Mouse (Mus musculus) CD8-positive naive resting alpha-beta T cell, adult 2 months (primary cell): Measurements from ENCODE around the gene Mme.

ENCODE experiments used
- DNase-seq, 2 experiments: peaks; one replicate each; pipeline ENCODE4 v3.0.0; 2022; ENCODE audit warnings: low read depth in 2 of 2, low spot score in 2 of 2

Gene Mme

DNA sequence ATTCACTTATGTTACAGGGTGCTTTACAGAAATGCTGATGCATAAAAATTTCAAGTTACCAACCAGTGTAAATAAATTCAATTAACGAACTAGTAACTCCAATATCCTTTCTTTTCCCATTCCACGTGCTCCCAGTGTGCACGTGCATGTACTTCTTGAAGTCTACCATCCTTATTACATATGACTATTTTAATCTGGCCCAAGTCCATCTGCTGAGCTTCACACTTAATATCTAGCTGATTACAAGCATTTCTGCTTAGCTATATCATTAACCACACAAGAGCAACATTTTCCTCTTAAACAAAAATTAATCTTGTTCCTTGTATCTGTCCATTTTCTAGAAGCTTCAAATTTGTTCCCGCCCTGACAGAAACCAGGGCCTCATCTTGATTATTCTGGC lies 108.9 kb downstream of the Mme start:
- DNase-seq = no peak

GRCm38 (mm10) chr3:63350704-63351103 lies 109.4 kb downstream of the Mme start:
- no peak for DNase-seq

GRCm38 (mm10) chr3:63351680-63352260 lies 110.4 kb downstream of the Mme start:
- no peak for DNase-seq

- DNase-seq = no peak
Measured at GRCm38 (mm10) chr3:63359512-63359911, 118.2 kb downstream of the Mme start.

DNA sequence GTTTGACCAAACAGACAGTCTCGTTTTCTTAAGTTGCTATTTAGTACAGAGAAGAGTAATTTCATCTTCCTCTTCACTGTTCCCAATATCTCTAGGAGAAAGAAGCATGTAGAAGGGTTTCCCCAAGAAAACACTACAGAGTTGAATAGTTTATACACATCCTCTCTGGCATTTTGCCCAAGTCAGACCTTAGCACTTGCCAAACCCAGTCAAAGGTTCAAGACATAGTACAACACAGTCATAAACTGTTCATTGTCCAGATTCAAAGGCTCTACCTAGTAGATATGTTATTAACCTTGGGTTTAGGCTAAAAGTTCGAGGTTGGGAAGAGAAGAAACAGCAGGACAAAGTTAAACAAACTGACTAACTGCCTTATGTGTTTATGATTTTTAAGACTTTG lies 143.7 kb downstream of the Mme start:
- no peak for DNase-seq

GRCm38 (mm10) chr3:63390774-63391173 lies 149.4 kb downstream of the Mme start:
- DNase-seq = no peak

DNA sequence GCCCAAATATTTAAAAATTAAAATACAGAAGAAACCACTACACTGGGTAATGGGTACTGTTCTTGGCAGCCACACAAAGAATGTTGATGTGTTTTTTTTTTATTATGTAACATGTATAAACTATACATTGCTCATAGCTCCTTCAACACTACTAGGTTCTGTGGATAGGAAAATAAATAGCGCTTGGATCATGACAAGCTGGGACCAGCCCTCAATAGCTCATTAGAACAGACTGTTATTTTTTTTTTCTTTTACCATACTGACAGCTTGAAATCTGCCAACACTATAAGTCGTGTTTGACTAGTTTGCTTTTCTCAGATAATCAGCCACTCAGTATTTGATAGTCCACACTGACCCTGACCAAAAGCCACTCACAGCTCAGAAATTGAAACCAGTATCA lies 150.0 kb downstream of the Mme start:
- DNase-seq = no peak

GRCm38 (mm10) chr3:63394424-63394941 lies 153.1 kb downstream of the Mme start:
- DNase-seq = no peak

DNA sequence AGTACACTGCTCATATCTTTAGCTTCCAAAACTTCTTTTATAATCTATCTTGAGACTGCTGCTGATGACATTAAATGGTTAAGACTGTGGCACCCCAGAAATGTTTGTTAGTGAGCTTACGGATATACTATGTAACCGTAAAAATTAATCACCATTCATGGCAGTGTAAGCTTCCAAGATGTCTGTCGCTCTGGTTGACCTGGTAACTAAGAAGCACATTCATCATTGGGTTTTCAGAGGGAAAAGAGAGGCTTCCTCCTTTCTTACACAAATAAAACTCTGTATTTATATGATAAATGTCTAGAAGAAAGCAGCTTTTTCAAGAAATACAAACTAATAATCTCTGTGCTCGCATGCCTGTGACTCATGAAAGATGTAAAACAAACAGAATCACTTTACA lies 156.8 kb downstream of the Mme start:
- DNase-seq = no peak

DNA sequence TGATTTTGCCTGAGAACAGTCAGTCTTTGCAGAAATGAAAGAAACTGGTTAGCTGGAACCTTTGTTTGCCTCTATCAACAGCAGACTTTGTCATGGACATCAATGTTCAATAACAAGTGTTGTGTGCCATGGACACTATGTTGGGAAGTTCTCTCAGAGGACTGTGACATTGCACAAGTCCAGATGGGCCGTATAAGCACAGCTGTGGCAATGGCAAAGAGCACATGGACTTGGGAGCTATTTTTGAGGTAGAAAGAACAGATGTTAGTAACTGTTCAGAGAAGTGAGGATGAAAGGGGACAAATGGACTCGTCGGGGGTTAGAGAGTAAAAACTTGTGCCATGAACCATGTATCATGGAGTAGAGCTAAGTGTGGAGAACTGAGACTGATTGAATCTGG lies 165.1 kb downstream of the Mme start:
- DNase-seq = no peak

GRCm38 (mm10) chr3:63411006-63411405 lies 169.7 kb downstream of the Mme start:
- no peak for DNase-seq

DNA sequence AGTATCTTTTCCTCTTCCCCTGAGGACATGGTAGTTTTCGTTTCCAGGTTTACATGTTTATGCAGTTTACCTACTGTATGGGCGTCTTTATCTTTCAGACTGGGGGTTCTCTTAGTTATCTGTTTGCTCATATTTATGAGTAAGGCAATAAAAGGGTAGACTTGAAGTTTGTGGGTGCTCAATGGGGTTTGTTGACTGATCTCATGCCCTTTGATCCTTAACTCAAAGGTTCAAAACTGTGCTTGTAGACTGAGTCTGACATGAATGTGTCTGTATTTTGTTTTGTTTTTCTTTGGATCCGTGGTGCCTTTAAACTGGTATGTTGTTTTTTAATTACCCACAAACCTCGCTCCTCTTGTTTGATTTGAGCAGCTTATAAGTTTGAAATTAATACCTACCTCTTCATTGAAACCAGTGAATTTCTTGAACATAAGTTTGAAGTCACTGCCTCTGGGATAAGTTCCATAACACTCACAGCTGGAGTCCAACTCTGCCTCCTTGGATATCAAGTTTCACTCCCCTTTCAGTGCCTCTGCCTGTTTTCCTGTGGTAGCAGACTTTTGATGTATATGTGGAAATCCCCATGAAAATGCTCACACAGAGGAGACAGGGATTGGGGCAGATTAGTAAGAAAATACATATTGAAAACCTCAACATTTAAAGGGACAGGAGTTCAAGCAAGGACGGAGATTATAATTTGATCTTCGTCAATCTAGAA lies 171.0 kb downstream of the Mme start:
- no peak for DNase-seq

GRCm38 (mm10) chr3:63413046-63413911 lies 171.9 kb downstream of the Mme start:
- DNase-seq = no peak

DNA sequence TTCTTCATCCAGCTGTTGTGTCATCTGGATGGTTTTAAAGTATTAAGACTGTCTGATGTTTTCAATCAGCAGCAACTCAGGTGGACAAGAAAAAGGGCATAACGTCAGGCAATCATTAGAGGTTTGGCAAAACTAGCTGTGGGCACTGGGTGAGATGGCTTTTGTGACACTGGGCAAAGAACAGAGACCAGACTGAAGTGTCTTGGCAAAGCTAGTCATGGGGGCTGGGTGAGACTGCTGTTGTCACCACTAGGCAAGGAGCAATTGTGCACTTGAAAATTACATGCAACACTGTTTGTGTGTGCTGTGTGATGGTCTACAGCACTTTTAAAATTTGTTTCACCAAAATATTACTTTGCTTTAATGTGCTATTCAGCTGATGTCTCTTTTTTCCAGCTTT lies 175.9 kb downstream of the Mme start:
- no peak for DNase-seq

DNA sequence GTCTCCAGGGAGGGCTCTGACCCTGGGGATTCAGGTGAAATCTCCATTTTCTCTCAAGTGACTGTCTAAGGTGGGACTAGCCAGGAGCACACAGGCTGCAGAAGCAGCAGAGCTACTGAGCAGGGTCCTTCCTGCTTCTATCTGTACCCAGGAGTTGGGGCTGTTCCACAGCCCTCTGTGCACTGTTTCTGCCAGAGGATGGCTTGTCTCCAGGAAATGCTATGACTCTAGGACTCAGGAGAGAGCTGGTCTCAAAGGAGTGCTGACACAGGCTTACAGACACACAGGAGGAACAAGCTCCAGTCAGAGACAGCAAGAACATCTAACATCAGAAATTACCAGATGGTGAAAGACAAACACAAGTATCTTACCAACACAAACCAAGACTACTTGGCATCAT lies 176.4 kb downstream of the Mme start:
- no peak for DNase-seq

GRCm38 (mm10) chr3:63423552-63423951 lies 182.2 kb downstream of the Mme start:
- DNase-seq = no peak
